Mouse (Mus musculus) hindbrain, embryonic 12.5 days (tissue): ENCODE measurements at regions not wholly inside any gene's neighbourhood (a gene's known extent, or its start where the extent isn't known, plus 50 kb on each side); places are given as distances from the start of the nearest gene placed in this dataset.

Experiments
- ATAC-seq: fragments of 200-750 bp; cut with Nextera tagmentation; 2 replicates; pipeline ENCODE4 v1.8.0; 2017; ENCODE audit warnings: moderate TSS enrichment; ENCODE audit not compliant: low FRiP score
- H3K27ac ChIP-seq: fragments of 300-500 bp; sonication (generic); 2 replicates; pipeline ENCODE4 v1.5.1; 2016; ENCODE audit warnings: mild to moderate bottlenecking
- H3K27me3 ChIP-seq: fragments of 300-500 bp; sonication (generic); 2 replicates; pipeline ENCODE4 v1.6.1; 2016; ENCODE audit warnings: mild to moderate bottlenecking
- H3K36me3 ChIP-seq: fragments of 300-500 bp; sonication (generic); 2 replicates; pipeline ENCODE4 v1.6.1; 2016; ENCODE audit warnings: mild to moderate bottlenecking
- H3K4me1 ChIP-seq: fragments of 300-500 bp; sonication (generic); 2 replicates; pipeline ENCODE4 v1.6.1; 2016
- H3K4me2 ChIP-seq: fragments of 300-500 bp; sonication (generic); replicated peaks from 2 replicates; pipeline ENCODE4 v1.6.1; 2016; ENCODE audit warnings: mild to moderate bottlenecking
- H3K4me3 ChIP-seq: fragments of 300-500 bp; sonication (generic); 2 replicates; pipeline ENCODE4 v1.5.1; 2016; ENCODE audit warnings: mild to moderate bottlenecking
- H3K9ac ChIP-seq: fragments of 300-500 bp; sonication (generic); 2 replicates; pipeline ENCODE4 v1.6.1; 2016; ENCODE audit warnings: mild to moderate bottlenecking, moderate library complexity
- H3K9me3 ChIP-seq: fragments of 300-500 bp; sonication (generic); replicated peaks from 2 replicates; pipeline ENCODE4 v1.6.1; 2016; ENCODE audit warnings: mild to moderate bottlenecking
- WGBS: fragments of 180-500 bp; shearing (Covaris S2); methylation state at CpG from one replicate; pipeline ENCODE4 v1.1.7; 2016; 5-methylcytosine and 5-hydroxymethylcytosine counted together

- Histone ChIP-seq H3K4me1 (no peaks in the 10 kb centered on the region), H3K36me3 (no peaks in the 10 kb centered on the region), H3K9ac (no peak overlapping the region), H3K9me3 (no peaks in the 10 kb centered on the region), H3K27ac (no peak overlapping the region), H3K4me3 (no peak overlapping the region), H3K27me3 (no peaks in the 10 kb centered on the region), H3K4me2 (no peak overlapping the region)
- no peak for ATAC-seq
- WGBS = 40% methylated on average over 2 of the region's 2 CpGs
Observed at GRCm38 (mm10) chr1:14359998-14360640, 1733.0 kb downstream of the 4930444P10Rik start.
